Mouse (Mus musculus) stomach, postnatal 0 days (tissue): Measurements from ENCODE around the gene Wwox.

ENCODE experiments used
- CTCF ChIP-seq: IDR thresholded peaks from 2 replicates; pipeline ENCODE4 v1.5.1; 2016; ENCODE audit warnings: antibody characterized with exemption, low read depth, mild to moderate bottlenecking, moderate library complexity
- EP300 ChIP-seq: optimal IDR thresholded peaks from 2 replicates; pipeline ENCODE3; 2016; ENCODE audit warnings: antibody characterized with exemption

- TF ChIP-seq CTCF: no peak
- TF ChIP-seq EP300: no peak
Observed at GRCm38 (mm10) chr8:114932071-114932630, 492.7 kb downstream of the Wwox start.
